Mouse (Mus musculus) thymus, postnatal 10 days (tissue): ENCODE data around the gene Cyp4a12a.
"Not testable (repeated sequence)": the region's sequence is repeated elsewhere in the genome, so short reads cannot be mapped to it uniquely, and the experiment has no call there.

ENCODE experiments used
- DNase-seq, 2 experiments: peaks; one replicate each; pipeline ENCODE4 v3.0.0; 2021; ENCODE audit warnings: low spot score in 2 of 2

Cyp4a12a gene

GRCm38 (mm10) chr4:115298746-115299145 lies at the start of gene Cyp4a12a:
Cyp4a12a (plus strand) TSS chr4:115299046.
- not testable (repeated sequence) for DNase-seq

DNA sequence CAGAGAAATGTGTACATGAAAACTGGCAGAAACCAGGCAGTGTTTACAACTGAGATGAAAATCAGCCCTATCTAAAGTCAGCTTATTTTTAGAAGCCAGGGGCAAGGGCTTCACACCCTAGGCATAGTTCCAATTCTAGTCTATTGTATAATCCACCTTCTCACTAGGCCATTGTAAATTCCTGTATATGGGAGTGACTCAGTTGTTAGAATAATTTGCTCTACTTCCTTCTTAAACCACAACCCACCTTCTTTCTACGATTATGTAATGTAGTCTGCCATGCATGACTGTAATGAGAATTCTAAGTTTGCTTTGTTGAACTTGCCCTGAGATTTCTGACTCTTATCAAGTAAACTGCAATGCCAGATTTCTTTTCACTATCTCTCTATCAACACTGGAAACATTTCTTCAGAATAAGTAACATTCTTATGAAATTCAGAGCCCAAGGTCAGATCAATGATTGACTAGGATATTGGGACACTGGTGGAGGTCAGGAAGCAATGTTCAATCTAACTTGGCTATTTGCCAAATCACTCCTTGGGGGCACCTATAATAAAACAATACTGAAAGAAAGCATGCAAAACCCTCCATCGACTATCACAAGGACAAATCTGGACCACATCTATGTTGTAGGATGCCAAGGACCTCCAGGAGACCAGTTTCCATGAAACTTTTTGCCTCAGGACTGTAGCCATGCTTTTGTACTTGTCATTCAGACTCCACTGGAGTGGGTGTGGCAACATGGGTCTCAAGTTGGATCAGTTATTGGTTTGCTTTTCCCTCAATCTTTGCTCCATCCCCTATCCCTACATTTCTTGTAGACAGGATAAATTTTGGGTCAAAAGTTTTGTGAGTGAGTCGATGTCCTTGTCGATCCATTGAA lies 33.9 kb upstream of the Cyp4a12a start:
- DNase-seq, result not testable (repeated sequence)

GRCm38 (mm10) chr4:115278215-115278982 lies 20.4 kb upstream of the Cyp4a12a start:
- not testable (repeated sequence) for DNase-seq

GRCm38 (mm10) chr4:115280342-115280741 lies 18.5 kb upstream of the Cyp4a12a start:
- DNase-seq, result no peak

DNA sequence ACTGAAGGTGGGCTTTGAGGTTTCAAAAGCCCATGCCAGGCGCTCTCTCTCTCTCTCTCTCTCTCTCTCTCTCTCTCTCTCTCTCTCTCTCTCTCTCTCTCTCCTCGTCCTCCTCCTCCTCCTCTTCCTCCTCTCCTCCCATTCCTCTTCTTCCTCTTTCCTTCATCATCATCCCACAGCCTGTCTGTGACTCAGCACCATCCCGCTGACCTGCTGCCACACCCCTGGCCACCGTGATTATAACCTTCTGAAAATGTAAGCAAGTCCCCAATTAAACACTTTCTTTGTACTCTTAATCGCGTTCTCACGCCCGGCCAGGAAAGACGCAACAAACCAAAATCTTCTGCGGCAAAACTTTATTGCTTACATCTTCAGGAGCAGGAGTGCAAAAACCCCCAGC lies 18.1 kb upstream of the Cyp4a12a start:
- DNase-seq, result not testable (repeated sequence)

DNA sequence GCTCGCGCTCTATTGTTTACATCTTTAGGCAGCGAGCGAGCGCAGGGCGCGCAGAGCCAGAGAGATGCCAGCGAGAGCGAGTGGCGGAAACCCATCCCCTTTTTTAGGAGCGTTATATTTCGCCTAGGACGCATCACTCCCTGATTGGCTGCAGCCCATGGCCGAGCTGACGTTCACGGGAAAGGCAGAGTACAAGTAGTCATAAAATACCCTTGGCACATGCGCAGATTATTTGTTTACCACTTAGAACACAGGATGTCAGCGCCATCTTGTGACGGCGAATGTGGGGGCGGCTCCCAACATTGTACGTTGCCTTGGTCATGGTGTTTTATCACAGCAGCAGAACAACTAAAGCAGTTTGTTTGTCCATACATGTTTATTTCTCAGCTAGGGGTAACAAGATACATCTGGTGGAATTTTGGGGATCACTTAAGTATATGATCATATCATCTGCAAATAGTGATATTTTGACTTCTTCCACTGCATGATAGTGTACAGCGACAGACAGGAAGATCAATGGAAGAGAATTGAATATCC lies 17.5 kb upstream of the Cyp4a12a start:
- not testable (repeated sequence) for DNase-seq

GRCm38 (mm10) chr4:115325722-115326121 lies 26.9 kb downstream of the Cyp4a12a start:
- DNase-seq, result not testable (repeated sequence)

- DNase-seq, result not testable (repeated sequence)
Observed at GRCm38 (mm10) chr4:115365624-115366023, 66.8 kb downstream of the Cyp4a12a start.

DNA sequence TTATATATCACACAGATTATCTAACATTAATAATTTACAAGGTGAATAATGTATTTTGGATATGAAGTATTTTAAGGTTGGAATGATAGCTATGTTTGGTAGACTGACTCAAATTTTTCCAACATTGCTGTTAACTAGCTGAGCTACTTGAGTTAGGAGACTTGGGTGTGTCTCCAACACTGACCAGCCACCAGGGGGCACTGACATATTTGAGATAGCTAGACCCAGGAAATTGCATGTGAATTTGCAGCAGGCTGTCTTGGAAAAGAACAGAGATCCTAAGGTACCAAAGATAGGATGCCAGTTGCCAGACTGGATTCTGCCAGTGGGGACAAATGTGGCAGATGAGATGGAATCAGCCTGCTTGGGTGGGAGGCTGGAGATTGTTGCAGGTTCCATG lies 69.2 kb downstream of the Cyp4a12a start:
- DNase-seq, result not testable (repeated sequence)
